Mouse (Mus musculus): Measurements from ENCODE around the gene Tmem267. TPM values are rescaled to one million over a fixed set of nuclear protein-coding genes. Genes with fewer than 3 reads are reported as not detected.

Gene Tmem267
- total RNA-seq, 2 experiments from 2014 or later = 28.3 to 32.9 TPM

Other genes starting within 250 kb of the Tmem267 start
- gene Paip1, start 59.4 kb upstream of the Tmem267 start, total RNA-seq (2021) = 100 to 1,000 TPM; 101 to 103 TPM
- 10 to 100 TPM; 23.2 to 28.0 TPM for gene 4833420G17Rik, start 25.3 kb upstream of the Tmem267 start, total RNA-seq (2021)
- gene 3110070M22Rik, start 344 bp downstream of the Tmem267 start, total RNA-seq (2021) = 1 to 10 TPM; 2.7 to 4.1 TPM
- 1 to 10 TPM; 1.4 to 1.8 TPM for gene Ccl28, start 135.8 kb downstream of the Tmem267 start, total RNA-seq (2021)
- gene Hmgcs1, start 202.3 kb downstream of the Tmem267 start, total RNA-seq (2021) = 100 to 1,000 TPM; 267 to 285 TPM

All from layer of hippocampus, postnatal 25 days (tissue).